Mouse (Mus musculus): ENCODE data around the gene Nit1.
"Not testable (repeated sequence)": the region's sequence is repeated elsewhere in the genome, so short reads cannot be mapped to it uniquely, and the experiment has no call there.

Gene Nit1

DNA sequence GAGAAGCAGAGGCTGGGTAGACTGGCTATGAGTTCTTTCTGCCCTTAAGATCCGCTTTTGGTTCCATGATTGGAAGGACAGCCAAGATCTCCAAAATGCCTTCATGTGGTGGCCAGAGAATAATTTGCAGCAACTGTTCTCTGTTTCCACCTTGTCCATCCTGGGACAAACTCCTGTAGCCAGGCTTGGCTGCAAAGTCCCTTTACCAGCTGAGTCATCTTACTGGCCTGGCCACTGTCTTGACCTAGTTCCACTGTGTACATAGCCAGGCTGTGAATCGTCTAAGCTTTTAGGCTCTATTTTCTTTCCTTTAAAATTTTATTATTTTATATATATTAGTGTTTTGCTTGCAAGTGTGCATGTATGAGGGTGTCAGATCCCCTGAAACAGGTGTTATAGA lies 3.8 kb upstream of the Nit1 start:
- DNase-seq (ENCODE audit: low read depth, low spot score) = no peak

DNA sequence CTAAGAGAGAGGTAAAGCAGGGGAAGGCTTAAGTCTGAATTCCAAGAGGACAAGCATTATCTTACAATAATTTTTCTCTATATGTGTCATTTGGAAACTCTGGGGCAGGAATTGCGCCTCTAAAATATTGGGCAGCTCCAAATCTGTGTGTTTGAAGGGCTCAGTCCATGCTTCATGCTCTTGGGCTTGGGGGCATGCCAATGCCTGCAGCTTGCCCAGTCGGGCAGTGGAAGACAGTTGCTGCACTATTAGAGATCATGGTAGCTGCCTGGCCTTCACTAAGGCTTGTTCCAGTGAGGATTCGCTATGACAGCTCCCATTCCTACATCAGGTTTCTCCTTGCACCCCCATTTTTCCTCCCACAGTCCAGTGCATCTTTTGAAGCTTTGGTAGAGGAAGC lies 3.2 kb upstream of the Nit1 start:
- DNase-seq (ENCODE audit: low read depth, low spot score) = no peak

DNA sequence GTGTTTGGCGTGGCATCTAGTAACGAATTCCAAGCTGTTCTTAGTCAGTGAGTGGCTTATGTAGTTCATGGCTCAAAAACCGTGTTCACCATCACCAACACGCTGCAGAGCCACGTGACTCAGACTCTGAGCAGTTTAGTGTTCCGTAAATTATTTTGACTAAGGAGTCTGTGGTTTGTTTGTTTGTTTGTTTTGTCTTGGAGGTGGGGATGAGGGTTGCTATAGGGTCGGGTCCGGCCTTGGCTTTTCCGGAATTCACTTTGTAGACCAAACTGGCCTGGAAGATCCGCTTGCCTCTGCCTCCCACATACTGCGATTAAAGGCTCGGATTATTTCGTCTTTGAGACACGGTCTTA lies 627 bp upstream of the Nit1 start:
- DNase-seq (ENCODE audit: low read depth, low spot score) = no peak

DNA sequence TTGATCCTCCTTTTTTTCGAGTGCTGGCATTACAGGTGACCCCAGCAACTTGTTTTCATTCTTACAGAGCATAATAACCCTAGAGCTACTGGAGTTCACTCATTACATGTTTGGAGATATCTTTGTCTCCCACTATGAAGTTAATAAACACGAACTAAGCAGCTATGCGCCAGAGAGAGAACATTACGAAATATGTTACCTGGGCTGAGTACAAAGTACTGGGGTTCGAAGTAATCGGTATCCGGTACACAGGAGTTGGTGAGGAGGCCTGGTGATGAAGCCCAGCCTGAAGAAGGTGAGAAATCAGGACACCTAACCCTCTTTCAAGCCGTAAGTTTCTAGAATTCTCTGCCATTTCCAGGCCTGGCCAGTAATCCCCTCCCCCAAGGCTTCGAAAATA lies 731 bp downstream of the Nit1 start:
- no peak for DNase-seq (ENCODE audit: low read depth, low spot score)

DNA sequence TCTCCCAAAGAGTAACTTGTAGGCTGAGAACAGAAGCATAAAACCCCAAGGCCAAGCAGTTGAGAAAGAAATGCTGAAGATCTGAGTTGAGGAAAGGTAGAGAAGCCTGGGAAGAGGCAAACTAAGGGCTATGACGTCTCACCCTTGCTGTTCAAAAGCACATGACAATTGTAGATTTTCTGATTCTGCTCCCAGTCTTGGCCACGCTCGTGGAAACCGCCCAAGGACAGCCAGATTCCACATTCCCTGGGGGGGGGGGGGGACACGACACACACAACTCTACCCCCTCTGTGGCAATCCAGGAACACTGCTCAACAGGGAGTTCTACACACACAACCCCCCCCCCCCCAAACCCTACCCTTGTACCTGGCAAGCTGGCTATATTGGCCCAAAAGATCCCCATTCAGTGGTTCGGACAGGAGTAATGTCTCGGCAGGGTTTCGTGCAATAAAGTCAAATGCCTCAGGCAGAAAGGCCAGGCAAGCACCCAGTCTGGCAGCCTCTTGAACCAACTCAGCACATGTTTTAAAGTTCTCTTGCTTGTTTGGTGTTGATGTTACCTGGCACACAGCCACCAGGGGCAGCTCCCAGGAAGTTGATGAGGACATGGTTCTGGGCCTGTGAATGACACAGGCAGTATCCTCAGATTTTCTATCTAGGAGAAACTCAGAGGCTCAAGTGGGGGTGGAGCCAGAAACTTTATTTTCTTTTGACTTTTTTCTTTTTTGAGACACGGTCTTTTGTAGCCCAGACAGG lies 1.3 kb downstream of the Nit1 start:
- no peak for DNase-seq (ENCODE audit: low read depth, low spot score)

DNA sequence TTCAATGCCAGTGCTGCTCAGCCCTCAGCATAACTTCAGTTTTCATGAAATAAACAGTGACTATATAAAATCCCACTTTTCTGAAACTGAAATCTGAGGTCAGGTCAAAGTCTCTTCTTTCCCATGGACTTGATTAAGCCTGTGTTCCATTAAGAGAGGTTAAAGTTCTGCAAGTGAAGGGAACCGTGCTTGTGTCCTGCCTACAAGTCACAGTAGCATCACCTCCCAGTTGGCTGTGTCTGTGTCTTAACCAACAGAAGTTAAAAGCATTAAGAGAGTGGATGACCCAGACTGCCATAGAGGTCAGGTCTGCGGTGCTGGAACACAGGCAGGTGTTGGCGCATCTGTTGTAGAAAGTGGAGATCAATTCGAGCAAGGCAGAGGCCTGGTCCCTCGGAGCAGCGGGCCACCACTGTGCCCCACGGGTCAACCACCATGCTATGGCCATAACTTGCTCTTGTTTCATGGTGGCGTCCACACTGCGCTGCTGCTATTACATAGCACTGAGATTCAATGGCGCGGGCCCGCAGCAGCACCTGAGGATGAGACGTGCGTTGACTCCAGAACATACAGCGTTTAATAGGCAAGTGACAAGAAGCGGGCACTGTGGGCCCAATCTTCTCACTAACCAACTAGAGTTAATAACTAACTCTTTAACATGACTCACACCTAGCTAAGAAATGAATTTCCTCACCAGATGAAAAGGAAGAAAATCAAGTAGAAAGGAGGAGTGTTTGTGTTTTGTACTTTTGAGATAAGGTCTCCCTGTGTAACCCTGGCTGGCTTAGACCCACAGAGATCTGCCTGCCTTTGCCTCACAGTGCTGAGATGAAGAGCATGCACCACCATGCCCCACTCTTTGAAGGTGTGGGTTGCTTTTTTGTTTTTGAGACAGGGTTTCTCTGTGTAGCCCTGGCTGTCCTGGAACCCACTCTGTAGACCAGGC lies 2.9 kb downstream of the Nit1 start:
- no peak for DNase-seq (ENCODE audit: low read depth, low spot score)

DNA sequence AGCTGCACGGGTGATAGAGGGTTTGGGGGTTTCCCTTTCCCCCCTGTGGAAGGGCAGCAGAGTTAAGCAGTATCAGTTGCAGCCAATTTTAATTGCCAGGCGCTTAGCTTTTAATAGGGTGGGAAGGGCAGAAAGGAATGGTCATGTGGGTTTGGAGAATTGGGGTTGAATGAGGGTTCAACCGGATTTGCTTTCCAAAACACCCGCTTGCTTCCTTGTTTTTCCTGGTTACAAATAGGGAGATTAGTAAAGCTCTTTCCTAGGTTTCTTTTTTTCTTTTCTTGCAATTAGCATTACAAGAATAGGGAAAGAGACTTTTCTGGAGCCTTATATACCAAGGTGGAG lies 15.3 kb downstream of the Nit1 start:
- no peak for DNase-seq (ENCODE audit: low read depth, low spot score)

DNA sequence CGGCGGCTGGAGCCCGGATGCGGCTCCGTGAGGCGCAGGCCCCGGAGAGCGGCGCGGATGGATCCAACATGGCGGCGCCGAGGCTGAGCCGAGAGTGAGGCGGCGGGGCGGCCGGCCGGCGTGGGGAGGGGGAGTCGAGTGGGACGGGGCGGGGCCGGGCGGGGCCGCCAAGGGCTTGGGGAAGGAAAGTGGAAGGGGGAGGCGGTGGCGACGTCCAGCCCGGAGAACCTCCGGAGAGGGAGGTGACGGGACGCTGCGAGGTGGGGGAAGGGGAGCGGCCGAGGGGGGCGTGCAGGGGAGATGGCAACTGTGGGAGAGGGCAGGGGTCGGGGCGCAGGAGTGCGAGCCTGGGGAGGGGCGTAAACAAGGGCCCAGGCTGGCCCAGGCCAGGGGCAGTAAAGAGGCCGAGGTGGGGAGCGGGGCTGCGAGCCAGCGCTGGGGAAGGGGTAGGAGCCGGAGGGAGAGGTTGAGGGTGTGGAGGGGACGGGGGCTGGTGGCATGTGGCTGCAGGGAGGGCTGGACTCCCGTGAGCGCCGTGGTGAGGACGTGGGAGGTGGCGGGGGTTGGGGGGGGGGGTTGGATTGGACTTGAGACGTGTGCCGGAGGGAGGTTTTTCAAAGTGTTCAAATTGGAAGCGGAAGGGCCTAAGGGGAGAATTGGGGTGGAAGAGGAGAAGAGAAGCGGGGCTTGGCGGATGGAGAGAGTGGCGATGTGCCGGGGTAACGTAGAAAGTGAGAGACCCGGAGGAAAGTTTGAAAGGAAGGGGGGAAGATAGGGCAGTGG lies 15.8 kb downstream of the Nit1 start:
- no peak for DNase-seq (ENCODE audit: low read depth, low spot score)

DNA sequence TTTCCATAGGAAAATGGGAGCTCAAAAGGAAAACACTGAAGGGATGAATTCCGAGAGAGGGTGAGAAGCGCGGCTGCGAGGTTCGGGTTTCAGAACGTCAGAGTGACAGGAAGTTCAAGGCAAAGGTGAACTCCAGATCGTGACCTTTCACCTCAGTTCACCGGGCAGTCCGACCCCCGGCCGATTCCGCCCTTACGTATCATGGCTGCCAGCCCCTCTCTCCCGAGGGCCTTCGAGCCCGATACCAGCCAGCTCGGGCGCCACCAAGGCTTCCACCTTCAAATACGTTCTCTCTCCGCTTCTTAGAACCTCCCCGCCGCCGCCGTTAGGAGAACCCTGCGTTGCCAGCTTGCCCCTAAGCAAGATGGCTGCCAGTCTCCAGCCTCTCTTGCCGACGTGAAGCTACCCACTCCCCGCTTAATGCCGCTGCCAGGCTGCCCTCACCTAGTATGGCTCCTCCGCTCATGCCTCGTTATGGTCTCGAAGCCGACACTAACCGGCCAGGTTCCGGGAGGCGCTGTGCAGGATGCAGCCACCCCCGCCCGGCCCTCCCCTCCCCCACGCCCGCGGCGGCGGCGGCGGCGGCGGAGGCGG lies 16.5 kb downstream of the Nit1 start, which contains the start of gene Dedd:
TSS of gene Dedd (plus strand) at position 307 of the 594 bp plus-strand sequence.
- peak; percentile 87 for DNase-seq (ENCODE audit: low read depth, low spot score)

DNA sequence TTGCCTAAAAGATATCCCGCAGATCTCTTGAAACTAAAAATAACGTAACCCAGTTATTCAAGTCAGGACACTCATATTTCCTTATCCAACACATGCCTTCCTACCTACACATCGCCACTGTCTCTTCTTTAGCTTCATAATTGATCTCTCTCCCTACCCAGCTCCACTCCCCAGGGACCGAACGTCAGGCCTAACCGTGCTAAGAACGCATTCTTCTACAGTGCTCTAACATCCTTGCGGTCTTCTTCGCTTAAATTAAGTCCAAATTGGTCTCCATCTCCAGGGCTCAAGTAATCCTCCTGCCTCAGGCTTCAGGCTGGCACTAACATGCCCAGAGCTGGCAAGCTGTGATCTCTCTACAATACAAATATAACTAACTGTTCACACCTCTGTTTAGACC lies 17.2 kb downstream of the Nit1 start:
- DNase-seq (ENCODE audit: low read depth, low spot score) = no peak

DNA sequence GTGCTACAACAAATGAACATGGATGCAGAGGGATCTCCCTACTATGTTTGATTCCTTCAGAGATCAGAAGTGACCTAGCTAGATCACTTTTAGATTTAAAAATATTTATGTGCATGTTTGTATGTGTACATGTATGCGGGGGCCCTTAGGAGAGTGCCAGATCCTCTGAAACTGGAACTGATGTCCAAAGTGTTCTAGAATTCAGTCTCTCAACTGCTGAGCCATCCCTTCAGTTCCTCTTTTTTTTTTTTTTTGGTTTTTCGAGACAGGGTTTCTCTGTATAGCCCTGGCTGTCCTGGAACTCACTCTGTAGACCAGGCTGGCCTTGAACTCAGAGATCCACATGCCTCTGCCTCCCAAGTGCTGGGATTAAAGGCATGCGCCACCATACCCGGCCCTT lies 18.9 kb downstream of the Nit1 start:
- not testable (repeated sequence) for DNase-seq (ENCODE audit: low read depth, low spot score)

DNA sequence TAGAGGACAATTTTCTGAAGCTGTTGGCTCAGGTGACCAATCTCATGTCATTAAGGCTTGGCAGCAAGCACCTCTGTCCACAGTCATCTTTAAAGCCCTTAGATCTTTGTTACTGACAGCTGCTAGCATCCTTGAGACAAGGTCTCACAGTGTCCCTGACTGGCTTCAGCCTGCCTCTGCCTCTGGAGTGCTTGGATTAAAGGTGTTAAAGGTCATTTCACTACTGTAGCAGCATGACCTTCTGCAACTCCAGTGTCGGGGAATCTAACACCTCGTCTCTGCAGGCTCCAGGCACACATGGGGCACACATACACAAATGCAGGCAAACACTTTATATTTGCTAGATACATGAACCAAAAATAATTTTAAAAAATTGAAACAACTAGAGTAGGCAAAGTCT lies 19.9 kb downstream of the Nit1 start:
- no peak for DNase-seq (ENCODE audit: low read depth, low spot score)

DNA sequence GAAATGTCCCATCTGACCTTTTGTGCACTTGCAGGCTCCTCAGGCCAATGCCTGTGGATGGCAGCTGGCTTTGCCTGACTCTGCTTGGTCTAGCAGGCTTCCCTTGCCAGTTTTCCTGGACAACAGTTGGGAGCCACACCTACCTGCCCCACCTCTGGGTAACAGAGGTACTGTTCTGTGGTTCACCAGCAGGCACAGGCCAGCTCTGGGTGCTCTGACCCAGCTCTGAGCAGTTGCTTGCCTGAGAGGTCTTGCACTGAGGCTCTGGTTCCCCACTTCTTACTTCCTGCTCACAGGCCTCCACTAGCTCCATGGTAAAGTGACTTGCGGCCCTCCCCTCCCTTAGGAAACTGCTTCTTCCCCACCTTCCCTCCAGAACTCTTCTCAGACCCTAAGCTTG lies 23.4 kb downstream of the Nit1 start:
- no peak for DNase-seq (ENCODE audit: low read depth, low spot score)

DNA sequence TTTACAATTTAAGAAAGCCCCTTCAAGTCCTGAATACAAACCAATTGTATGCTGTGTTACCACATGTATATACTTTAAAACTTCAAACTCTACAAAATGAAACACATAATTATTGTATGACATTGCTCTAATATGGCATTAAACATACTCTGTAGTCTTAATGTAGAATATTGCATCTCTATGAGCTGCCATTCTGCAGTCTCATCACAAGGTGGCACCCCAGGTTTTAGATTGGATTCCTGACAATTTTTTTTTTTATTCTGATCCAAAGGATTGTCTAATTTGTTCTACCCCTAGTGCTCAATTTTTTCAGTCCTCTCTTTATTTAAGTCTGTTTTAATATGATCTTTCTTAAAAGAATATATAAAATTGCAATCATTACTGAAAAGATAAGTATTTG lies 24.0 kb downstream of the Nit1 start:
- DNase-seq (ENCODE audit: low read depth, low spot score) = no peak

DNA sequence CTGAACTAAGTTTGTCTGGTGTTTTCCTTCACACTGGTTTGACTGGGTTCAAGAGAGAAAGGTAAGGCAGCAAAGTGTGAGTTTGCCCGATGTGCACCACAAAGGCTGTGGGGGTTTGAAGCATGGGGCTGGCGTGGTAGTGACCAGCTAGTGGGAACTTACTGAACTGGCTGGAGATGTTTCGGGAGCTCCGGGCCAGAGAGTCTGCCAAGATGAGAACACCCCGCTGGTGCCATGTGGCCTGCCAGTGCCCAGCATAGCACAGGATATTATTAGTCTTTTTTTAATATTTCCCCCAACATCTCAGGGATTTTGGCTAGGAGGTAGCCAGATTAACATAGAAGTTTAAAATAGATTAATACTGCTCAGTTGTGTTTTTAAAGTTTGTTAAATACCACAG lies 25.3 kb downstream of the Nit1 start:
- no peak for DNase-seq (ENCODE audit: low read depth, low spot score)

DNA sequence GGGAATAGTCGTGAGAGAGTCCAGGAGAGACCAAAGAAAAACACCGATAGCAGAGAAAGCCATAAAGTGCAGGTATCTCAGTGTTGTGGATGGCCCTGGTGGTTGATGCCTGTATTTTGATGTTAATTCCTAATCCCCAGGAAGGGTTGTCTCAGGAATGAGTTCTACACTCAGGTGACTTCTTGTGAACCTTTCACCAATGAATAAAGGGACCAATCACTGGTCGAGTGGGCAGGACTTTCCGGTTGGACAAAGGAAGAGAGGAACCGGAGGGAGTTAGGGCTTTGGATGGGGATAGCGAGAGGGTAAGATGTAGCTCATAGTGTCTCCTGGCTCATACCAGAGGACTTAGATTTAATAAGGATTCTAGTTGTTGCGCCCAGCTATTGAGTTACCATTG lies 25.7 kb downstream of the Nit1 start:
- no peak for DNase-seq (ENCODE audit: low read depth, low spot score)

DNA sequence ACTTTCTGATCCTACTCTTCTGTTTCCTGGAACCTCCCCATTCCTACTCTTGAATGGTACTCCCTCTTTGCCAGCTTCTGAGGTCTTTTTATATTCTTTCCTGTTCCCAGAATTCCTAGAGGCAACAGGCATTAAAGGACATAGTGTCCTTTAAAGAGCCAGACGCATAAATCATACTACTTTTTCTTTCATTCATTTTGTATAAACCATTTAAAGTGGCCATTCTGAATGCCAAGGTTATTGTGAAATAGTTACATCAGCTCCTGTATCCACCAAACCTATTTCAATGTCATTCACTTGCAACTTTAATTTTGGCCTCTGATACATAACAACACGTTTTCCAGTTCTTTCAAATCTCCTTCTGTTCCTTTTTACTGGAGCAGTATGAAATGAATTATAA lies 36.1 kb downstream of the Nit1 start:
- no peak for DNase-seq (ENCODE audit: low read depth, low spot score)

DNA sequence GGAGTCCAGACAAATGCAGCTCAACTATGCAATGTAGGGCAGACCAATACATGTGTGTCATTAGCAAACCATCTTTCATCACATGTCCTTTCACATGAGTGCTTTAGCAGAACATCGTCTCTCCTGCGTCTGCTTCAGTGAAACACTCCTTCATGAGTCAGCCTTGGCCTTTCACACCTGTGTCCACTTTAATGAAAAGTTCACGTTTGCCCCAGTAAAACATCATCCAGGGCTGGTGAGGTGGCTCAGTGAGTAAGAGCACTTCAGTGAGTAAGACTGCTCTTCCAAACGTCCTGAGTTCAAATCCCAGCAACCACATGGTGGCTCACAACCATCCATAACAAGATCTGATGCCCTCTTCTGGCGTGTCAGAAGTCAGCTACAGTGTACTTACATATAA lies 39.3 kb downstream of the Nit1 start:
- DNase-seq (ENCODE audit: low read depth, low spot score) = not testable (repeated sequence)

DNA sequence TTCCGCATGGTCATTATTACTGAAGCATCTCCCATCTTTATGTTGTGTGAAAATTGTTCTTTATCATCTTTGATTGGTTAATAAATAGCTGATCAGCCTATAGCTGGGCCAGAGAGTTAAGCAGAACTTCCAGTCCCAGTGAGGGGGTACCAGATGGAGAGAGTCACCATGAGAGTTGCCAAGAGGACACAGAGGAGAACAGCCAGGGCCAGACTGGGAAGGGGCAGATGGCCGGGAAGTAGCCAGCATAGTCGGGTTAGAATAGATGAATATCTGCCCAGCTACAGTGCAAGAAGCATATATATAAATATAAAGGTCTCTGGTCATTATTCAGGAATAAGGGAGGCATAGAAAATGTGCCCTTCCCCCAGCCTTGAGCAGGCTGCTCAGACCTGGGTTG lies 47.2 kb downstream of the Nit1 start:
- no peak for DNase-seq (ENCODE audit: low read depth, low spot score)

DNA sequence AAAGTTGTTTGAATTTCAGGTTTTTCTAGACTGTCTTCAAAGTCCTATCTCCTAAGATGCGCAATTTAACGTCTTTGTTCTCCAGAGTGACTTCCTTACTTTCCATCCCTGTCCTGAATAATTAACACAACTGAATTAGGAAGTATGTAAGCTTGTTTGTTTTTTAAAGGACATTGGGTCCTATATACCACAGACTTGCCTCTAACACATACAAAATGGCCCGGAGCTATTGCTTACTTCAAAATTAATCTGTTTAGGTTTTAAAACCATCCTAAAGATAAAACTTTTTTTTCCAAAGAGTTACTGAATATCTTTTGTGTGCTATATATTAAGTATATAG lies 50.4 kb downstream of the Nit1 start:
- no peak for DNase-seq (ENCODE audit: low read depth, low spot score)

DNA sequence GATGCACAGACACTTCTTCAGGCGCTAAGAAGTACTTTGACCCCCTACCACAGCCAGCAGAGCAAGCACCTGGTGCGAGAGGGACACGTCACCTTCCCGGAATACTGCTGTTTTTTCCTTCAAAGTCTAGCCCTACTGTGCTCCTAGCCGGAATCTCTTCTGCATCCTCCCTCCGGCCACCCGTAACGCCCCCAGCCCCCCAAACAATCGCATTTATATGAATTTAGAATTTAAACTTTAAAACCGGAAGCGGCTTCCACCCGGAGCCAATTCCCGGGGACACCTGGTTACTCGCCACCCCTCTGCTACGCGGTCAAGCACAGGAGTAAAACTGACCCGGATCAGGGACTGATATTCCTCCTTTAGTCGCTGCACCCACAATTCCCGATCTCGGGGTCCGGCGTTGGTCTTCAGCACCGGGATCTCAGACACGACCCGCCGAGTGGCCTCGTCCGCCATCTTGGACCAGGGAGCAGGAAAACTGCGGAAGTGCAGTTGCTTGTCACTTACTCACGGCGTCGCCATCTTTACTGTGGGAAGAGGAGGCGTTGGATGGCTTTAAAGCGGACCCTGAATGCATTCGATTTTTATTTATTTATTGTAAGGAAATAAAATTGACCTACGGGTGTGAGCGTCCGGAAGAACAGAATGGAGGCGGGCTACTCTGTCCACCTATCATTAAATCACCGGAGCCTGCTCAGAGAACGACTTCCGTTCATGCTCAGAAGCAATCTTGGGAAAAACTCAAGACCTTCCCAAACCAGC lies 51.0 kb downstream of the Nit1 start, which contains the start of gene Ufc1:
TSS of gene Ufc1 (minus strand) at position 727 of the 765 bp plus-strand sequence.
- DNase-seq (ENCODE audit: low read depth, low spot score) = peak; percentile 78

All from retina, postnatal 7 days (tissue).